Mouse (Mus musculus) adipocyte (in vitro differentiated cells): ENCODE results near the gene Fzd9.
"Not testable (repeated sequence)": the region's sequence is repeated elsewhere in the genome, so short reads cannot be mapped to it uniquely, and the experiment has no call there.

Experiments
- DNase-seq: peaks from one replicate; pipeline ENCODE4 v3.0.0-alpha.2; 2016; ENCODE audit warnings: low spot score

The Fzd9 gene

DNA sequence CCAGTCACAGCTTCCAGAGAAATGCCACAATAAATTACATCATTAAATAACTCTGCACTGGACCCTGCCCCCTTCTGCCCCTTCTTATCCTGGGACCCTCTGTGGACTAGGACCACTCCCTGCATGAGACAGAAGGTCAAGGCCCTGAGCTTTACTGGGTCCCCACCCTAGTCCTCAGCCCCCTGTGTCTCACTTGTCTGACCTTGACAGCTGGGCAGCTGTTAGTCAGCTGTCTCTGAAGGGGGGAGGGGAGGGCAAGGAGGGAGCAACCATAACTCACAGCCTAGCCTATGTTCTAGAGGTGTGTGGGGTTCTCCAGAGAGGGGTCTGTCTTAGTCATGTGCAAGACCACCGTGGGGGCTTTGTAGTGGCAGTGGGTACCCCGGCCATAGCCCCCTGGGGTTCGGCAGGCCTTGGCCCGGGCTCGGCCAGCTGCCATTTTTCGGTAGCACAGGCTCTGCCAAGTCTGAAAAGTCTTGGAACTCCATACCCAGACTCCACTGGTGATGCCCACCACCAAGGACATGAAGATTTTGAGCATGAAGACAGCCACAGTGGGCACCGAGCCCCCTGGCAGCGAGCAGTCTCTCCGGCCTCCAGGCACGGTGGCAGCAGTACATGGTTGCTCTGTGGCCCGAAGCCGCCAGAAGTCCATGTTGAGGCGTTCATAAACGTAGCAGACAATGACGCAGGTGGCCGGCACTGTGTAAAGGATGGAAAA lies 1.9 kb downstream of the Fzd9 start:
- DNase-seq, result no peak

DNA sequence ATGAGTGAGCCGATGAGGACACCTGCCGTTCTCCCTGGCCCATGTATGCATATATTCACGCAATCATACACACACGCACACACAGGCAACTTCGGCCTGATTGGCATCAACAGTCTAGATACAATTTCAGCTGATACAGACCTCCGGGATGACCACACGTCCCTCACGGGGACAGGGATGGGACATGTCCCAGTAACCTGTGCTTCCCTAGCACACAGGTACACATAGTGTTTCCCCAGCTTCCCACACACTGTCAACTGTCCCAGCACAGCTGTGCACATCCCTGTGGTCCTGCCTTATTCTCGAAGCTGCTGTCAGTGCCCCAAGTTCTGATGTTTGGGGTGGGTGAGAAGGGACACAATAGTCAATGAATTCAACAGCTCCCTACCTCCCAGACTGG lies 3.7 kb downstream of the Fzd9 start:
- no peak for DNase-seq

DNA sequence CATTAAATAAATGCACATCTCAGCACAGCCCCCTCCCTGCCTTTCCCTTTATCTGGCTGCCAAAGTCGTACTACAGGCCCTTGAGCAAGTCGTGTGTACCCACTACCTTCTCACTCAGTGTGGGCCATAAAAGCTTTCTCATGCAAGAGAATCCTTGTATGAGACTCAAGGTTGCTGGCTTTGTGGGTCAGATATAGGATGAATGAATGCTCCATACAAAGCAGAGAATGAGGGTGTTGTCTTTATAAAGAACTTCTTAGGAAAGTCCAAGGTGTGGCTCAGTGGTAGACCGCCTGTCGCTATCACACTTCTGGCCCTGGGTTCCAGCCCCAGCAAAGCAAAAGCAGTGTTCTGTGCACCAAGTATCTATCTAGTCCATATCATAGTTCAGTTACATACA lies 4.5 kb downstream of the Fzd9 start:
- DNase-seq, result no peak

DNA sequence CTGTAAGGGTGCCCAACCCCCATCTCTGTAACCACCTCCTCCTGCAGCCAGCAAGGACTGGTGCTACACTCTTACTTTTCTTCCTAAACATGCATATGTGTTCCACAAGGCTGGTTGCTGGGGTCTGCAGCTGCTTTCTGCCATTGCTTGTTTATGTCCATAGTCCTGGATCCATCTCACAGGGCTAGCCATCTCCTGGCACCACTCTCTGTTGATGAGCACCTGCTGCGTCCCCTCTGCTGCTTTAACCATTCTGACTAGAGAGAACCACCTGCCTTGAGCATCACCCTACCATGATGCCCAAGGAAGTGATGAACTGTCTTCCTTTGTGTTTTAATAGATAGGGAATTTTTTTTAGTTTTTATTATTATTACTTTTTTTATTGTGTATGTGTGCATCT lies 7.9 kb downstream of the Fzd9 start:
- DNase-seq, result no peak

DNA sequence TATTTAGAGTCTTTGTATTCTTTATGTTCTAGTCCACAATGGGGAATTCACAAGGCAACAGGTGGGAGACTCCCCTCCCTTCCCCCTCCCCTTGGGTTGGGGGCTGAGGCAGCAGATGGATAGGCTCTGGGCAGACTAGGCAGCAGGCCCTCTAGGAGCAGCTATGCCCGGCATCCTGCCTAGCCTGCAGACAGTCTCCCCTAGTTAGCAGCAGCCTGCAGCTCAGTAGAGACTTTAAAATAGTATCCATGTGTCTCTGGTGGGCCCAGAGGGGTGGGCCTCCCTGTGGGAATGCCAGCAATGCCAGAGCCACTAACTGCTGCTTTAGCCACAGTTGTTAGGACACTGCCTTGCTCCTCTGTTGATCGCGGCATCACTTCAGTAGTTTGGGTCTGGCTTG lies 8.4 kb downstream of the Fzd9 start:
- DNase-seq, result no peak

DNA sequence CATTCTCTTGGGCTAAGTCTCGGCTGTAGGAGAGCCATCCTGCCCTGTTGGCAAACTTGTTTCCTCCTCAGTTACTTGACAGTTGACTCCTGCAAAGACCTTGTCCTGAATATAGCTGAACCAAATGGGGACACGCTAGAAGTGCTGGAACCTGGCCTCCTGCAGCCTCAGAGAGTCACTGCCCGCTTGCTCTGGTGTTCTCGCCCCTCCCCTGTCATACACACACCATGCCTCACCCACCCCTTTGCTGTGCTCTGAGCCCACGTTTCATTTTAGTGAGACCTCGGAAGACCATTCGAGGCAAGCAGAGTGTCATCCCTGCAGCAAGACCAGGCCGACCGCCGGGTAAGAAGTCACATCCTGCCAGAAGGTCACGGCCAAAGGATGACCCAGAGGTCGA lies 8.9 kb downstream of the Fzd9 start:
- no peak for DNase-seq

DNA sequence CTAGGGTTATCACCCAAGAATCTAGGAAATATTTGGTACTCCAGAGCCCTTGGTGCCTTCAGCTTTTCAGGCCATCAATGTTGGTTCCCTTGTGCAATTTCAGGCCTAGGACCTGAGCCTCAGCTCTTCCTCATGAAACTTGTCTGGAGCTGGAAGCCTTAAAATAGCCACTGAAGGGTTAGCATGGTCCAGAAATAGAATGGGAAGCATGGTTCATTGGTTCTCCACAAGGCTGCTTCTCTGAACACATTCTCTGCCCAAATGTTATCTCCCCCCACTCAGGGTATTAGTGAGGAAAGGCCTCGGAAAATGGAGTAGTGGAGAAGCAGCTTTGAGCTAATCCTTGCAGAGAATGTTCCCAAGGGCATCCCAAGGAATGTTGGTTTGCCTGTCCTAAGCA lies 9.6 kb downstream of the Fzd9 start:
- DNase-seq, result no peak

DNA sequence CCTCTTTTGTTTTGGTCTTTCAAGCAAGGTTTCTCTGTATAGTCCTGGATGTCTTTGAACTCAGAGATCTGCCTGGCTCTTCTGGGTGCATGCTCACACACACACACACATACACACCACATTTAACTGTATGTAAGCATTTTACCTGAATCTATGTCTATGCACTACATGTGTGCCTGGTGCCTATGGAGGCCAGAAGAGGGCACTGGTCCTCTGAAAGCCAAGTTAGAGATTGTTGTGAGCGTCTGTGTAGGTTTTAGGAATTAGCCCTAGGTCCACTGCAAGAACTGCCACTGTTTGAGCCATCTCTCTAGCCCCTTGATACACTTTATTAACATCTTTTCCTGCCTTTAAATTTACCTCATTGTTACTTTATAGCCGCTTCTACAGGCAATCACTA lies 12.2 kb downstream of the Fzd9 start:
- no peak for DNase-seq

DNA sequence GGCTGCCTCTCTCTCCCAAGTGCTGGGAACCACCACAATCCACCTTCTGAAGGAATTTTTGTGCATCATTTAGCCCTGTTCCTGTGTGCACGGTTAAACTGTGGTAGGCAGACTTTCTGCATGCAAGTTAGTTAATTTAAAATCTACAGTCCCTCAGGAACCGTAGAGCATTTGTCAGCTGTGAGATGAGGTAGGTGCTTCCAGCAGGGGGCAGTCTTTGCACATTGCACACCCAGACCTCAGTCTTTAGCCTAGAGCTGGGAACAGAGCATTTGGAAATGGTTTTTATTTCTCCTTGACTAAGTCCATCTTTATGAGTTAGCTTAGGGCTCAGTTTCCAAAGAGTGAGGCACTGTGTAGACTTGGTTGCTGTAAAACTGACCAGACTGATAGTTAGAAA lies 14.5 kb downstream of the Fzd9 start:
- peak; percentile 72 for DNase-seq

DNA sequence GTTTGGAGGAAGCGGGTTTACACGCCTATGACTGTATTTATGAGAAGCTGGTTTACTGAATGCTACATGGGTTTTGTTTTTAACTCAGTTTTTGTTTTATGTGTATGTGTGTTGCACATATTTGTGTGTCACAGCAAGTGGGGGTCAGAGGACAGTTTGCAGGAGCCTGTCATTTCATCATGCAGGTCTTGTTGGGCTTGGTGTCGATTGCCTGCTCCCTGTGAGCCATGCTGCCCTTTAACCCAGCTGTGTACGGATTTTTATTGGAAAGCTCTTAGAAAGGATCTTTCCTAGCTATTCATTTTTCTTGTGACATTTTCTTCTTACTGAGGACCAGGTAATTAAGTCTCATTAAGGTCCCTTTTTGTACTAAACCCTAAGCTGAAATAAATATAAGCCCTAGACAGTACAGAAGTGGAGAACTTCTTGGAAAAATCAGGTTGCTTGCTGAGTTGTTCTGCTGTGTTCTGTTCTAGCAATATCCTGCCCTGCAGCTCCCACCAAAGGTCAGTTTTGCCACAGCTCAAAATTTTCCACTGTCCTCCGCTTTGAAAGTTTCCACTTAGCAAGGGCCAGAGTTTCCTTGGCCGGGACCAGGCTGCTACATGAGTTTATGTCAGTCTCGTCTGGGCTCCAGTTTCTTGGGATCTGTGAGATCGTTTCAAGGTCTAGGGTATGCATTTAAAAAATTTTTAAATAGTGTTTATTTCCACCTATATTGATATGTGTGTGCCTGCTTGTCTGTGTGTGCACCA lies 17.7 kb downstream of the Fzd9 start:
- no peak for DNase-seq

DNA sequence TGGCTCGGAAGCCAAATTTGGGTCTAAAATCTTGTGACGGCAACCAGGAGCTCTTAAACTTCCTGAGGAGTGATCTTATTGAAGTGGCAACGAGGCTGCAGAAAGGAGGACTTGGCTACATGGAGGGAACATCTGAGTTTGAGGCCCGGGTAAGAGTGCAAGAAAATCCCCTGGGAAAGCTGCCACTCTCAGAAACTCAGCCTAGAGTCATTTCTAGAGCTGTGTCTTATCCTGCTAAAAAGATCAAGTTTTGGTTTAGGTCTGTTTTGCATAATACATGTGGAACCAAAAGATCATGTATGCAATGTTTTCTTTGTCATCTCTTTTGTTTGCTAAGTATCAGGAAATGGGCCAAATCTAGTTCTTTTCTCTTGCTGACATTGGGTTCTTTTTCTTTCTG lies 20.8 kb downstream of the Fzd9 start:
- DNase-seq, result peak; percentile 55

DNA sequence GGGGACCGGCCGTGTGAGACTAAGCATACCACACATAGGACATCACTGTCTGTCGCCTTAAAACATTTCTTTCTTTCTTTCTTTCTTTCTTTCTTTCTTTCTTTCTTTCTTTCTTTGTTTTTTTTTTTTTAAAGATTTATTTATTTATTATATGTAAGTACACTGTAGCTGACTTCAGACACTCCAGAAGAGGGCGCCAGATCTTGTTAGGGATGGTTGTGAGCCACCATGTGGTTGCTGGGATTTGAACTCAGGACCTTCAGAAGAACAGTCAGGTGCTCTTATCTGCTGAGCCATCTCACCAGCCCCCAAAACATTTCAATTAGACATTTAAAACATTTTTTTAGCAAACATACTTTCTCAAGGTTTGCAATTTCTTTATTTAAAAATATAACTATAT lies 25.2 kb downstream of the Fzd9 start:
- DNase-seq, result not testable (repeated sequence)

DNA sequence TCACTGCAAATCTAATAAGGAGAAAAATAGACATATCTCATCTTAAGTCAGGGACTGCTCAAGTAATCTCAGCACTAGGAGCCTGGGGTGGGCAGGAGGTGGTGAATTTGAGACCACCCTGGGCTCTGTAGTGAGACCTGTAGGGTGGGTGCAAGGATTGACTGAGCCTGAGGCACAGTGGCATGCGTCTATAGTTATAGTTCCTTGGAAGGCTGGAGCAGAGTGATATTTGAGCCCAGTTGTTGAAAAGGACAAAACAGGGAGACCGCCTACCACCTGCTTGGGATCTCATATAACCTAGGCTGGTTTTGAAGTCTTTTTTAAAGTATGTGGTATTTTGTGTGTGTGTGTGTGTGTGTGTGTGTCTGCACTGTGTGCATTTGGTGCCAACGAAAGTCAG lies 26.9 kb downstream of the Fzd9 start:
- no peak for DNase-seq

DNA sequence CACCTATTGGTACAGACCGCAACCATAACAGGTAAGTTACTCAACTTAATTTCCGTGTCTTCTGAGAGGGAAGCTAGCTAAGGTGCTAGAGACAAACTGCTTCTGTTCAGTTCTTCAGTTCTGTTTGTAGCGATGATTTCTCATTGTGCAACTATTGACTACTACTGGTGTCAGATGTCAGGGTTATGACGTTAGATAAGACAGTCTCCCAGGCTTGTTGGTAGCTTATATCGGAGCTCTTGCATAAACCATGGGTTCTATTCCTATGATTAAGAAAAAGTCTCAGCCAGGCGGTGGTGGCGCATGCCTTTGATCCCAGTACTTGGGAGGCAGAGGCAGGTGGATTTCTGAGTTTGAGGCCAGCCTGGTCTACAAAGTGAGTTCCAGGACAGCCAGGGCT lies 29.0 kb downstream of the Fzd9 start:
- no peak for DNase-seq

DNA sequence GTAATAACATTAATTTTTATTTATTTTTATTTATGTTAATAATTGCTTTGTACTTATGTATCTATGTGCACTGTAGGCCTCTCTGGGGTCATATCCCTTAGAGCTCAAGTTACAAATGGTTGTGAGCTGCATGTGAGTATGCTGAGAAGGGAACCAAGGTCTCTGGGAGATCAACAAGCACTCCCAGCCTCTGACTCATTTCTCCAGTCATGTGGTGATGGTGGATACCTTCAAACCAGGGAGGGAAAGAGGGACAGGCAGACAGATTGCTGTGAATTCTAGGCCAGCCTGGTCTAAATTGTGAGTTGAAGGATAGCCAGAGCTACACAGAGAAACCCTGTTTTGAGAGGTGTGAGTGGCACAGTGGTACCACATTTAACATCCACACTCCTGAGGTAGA lies 30.1 kb downstream of the Fzd9 start:
- no peak for DNase-seq

DNA sequence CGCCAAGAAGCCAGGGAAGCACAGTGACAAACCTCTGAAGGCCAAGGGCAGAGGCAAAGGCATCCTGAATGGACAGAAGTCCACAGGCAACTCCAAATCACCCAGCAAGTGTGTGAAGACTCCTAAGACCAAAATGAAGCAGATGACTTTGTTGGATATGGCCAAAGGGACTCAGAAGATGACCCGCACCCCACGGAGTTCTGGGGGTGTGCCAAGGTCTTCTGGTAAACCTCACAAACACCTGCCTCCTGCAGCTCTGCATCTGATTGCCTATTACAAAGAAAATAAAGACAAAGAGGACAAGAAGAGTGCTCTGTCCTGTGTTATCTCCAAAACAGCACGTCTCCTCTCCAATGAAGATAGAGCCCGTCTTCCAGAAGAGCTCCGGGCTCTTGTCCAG lies 34.2 kb downstream of the Fzd9 start:
- DNase-seq, result no peak

DNA sequence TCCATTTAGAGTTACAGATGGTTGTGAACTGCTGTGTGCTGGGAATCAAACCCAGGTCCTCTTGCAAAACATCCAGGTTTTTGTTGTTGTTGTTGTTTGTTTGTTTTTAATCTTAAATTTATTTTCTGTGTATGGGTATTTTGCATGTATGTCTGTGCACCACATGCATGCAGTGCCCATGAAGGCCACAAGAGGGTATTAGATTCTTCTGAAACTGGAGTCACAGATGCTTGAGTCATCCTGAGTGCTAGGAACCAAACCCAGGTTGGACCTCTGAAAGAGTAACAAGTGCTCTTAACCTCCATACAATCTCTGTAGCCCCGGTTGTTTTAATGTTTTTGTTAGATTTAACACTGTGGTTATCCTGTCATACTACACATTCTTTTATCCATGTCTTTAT lies 42.8 kb downstream of the Fzd9 start:
- no peak for DNase-seq

DNA sequence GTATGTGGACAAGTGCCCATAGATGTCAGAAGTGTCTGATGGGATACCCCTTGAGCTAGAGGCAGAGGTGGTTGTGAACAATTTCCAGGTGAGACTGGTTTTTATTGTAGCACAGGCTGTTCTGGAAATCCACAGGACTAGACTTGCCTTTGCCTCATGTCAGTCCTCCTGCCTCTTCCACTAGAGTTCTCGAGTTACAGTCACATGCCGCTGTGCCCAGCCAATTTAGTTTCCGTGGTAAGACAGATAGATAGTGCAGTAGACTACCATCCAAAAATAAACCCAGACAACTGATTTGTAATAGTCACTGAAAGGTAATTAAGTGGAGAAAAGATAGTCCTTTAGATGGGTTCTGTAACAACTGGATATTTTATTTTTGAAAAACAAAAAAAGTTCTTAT lies 48.3 kb downstream of the Fzd9 start:
- DNase-seq, result no peak
